Mouse (Mus musculus) kidney, adult 11 months (tissue): ENCODE results near the gene Sipa1l3.

ENCODE experiments used
- DNase-seq: peaks from one replicate; pipeline ENCODE4 v3.0.0; 2022

Gene Sipa1l3

GRCm38 (mm10) chr7:29367166-29368003, 151.1 kb downstream of the Sipa1l3 start:
- no peak for DNase-seq

GRCm38 (mm10) chr7:29364052-29364451, 154.4 kb downstream of the Sipa1l3 start:
- no peak for DNase-seq

DNA sequence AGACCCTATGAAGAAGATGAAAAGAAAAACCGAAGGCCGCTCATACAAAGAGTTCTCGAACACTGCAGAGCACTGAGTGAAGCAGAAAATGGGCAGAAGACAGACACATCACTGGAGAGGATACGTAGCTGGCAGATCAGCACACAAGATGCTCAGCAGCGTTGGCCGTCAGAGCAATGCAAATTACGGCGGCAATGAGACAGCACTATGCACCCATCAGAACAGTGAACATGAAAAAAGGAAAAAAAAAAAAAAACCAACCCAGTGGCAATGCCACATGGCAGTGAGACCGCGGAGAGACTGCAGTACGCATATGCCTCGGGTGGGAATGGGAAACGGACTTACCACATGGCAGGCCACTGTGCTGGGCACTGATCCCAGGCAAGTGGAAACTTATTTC, 156.9 kb downstream of the Sipa1l3 start:
- DNase-seq = no peak

- no peak for DNase-seq
Measured at GRCm38 (mm10) chr7:29355406-29355805, 163.0 kb downstream of the Sipa1l3 start.

DNA sequence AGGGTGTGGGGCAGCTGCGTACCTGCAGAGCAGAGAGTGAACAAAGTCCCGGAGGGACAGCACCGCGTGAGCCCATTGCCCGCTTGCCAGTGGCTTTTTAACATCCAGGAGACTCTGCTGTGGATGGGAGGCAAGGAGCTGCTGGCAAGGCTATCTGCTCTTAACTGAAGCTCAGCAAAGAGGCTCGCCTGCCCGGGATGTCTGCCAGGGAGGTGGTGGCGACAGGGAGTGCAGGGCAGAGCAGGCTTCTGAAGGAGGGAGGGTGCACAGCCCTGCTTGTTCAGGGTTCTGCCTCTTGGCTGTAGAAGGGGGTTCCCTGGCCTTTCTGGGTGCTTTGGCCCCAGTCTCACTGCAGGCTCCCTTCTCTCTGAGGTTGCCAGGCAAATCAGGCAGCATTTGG, 164.3 kb downstream of the Sipa1l3 start:
- no peak for DNase-seq

DNA sequence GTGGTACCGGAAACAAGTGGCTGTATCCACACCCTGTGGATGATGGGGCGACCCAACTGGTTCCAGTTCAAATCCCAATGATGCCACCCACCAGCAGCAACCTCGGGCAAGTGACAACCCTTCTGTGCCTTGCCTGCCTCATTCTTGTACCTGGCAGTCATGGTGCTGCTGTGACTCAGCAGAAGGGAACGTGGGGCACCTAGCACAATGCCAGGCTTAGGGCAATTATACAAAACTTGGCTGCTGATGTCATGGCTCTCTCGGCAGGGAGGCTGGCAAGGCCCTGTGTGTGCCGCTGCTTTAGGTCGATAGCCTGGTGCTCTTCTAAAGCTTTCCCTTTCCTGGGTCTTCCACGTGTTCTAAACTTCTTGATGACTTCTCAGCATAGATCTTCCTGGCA, 166.2 kb downstream of the Sipa1l3 start:
- DNase-seq = no peak

DNA sequence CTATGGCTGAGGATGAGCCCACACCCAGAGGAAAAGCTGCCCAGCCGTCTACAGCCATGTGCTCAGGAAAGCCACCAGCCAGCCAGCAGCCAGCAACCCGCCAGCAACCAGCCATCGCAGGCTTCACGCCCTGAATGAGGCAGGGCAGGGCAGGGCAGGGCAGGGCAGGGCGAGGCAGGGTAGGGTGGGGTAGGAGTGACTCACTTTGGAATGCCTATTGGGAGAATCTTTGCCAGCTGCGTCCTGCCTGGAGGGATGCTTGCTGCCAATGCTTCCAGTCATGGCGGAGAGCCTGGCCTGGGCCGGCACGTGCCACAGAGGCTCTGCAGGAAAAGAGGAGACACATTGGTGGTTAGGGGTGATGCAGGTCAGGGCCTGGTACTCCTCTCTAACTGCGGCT, 168.0 kb downstream of the Sipa1l3 start:
- DNase-seq = no peak

DNA sequence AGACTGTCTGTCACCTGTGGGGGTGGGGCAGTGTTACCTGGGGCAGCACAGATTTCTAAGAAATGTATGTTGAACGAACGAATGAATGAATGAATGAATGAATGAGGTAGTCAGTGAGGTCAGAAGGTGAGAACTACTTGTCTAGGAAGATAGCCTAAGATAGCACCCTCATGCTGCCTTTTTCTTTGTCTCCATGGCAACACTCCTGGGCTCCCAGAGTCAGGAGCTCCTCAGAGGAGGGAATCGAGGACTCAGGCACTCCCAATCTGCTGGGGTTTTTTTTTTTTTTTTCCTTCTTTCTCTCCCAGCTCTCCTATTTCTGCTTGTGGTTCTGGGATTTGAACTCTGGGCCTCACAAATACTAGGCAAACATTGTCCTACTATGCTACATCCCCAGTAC, 172.2 kb downstream of the Sipa1l3 start:
- no peak for DNase-seq

DNA sequence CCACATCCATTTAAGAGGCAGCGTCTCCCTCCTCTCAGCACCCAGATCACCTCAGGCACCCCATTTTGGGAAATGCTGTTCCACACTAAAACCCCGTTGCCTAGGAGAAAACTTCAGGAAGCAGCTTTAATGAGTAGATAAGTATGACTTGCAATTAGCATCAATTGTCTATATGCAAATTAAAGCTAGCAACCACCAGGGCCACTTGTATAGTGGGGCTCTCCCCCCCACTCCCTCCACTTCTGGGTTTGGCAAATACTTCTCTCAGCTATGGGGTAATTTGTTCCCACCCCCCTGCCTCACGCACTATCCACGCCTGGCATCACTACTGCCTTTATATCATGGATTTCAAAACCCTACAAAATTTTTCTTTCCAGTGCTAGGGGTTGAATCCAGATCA, 172.9 kb downstream of the Sipa1l3 start:
- DNase-seq = no peak

DNA sequence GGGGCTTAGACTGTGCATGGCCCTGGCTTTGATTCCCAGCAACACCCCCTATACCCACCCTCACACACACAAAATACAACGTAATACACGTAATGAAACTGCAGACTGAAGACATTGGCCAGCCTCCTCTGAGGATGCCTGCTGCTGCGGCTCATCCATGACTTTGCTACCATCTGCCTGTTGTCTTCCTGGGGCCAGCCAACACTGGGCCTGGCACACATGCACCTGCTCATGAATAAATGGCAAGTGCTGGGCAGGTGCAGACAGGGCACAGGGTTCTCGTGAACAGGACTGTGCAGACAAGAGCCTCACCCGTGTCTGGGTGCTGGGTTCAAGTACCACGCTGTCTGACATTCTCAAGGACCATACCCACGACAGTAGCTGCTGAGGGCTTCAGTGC, 174.7 kb downstream of the Sipa1l3 start:
- DNase-seq = no peak

DNA sequence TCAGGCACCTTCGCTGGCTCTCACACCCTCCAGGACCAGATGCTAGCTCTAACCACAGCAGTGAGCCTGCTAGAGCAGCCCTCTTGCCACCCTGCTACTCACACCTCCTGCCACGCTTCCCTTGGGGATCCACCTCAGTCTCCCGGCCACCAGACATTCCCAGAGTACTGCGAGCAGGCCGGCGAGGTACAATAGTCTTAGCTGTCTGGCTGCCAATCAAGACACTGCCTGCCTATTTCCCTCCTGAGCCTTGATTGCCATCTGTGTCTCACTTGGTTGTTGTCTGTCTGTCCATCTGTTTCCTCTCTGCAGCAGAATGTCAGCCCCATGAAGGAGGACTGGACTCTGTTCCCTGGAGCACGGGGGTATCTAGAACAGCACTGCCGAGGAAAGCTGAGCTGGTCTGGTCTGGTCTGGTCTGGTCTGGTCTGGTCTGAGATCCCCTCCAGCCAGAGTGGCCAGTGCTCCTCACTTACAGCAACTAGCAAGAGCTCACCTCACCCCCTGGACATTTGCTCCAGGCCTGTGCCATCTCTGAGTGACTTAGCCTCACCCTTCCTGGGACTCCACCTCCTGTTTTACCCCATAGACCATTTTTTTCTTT, 175.8 kb downstream of the Sipa1l3 start:
- peak; percentile 20 for DNase-seq

GRCm38 (mm10) chr7:29341722-29342121, 176.7 kb downstream of the Sipa1l3 start:
- no peak for DNase-seq

GRCm38 (mm10) chr7:29340838-29341237, 177.6 kb downstream of the Sipa1l3 start:
- no peak for DNase-seq

DNA sequence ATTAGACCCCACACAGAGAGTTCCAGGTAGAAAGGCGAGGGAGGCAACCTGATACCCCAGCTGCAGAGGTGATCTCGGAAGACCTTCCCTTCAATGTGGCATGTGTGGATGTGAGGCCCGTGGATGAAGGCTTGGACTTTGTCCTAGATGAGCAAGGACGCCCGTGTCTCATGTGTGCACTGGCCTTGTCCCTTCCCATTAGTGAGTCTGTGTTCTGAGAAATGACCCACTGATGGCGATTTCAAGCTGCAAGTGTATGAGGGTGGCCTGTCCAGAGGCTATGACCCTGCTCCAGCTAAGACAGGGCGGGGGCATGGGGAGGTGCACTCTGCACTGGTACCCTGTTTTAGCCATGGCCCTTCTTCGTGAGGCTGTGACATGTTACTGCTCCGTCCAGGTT, 178.2 kb downstream of the Sipa1l3 start:
- DNase-seq = no peak

DNA sequence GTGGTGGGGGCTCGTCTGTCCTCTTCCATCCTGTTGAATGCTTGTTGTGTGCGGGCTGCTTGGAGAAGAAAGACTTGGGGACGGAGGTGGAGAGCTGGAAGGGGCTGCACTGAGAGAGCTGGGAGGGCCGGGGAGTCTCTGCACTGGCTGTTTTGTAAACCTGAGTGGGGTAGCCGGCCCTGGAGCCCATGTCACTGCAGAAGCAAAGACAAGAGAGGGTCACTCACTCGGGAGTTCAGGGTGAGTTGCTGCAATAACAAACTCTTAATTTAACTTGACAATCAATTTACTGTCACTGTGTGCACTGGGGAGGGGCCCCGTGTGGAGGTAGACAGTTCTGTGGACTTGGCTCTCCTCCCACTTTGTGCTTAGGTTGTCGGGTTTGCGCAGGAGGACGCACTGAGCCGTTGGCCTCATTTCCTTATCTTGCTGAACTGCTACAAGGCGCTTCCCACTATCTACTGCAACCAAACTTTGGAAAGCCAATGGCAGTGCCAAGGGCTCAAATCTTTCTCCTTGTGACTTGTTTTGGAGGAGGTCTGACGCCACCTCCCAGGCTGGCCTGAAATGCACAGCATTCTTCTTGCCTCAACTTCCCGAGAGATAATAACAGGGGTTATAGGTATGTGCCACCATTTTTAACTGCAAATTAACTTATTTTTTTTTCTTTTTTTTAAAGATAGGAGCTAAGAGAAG, 179.3 kb downstream of the Sipa1l3 start:
- no peak for DNase-seq

DNA sequence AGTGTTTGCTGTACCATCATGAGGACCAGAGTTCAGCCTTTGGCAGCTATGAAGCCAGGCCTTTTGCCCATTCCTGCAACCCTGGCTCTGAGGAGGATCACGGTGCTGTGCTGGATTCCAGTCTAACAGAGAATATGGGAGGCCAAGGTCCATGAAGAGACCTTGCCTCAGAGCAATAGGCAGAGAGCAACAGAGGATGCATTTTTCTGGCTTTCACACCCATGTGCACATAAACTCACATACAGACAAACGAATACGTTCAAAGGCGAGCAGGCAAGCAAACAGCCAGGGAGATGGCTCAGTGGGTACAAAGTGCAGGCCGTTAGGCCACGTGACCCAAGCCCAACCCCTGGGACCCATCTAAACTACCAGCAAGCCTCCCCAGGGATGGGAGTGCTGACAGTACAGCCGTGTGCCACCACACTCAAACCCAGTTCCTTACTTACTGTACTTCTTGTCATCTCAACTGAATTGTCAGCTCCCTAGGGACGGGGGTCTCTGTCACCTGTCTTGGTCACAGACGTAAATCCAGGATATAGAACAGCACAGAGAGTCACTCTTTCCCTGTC, 180.0 kb downstream of the Sipa1l3 start:
- peak; percentile 51 for DNase-seq

DNA sequence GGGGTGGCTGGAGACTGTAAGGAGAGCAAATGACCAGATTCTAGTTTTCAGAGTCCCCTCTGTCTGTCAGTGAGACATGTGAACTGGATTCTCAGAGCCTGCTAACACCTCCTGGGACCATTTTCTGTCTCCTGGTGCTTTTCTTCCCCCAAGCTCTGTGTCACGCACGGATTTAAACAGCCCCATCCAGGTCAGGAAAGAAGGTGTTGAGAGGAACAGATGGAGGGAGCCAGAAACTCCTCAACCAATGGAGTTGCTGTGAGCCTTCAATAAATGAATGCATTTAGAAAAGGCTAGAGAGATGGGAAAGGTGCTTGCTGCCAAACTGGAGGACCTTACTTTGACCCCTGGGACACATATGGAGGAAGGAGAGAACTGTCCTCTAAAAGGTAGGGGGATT, 180.7 kb downstream of the Sipa1l3 start:
- DNase-seq = no peak

- DNase-seq = no peak
Measured at GRCm38 (mm10) chr7:29336795-29337319, 181.6 kb downstream of the Sipa1l3 start.

- no peak for DNase-seq
Measured at GRCm38 (mm10) chr7:29335841-29336671, 182.4 kb downstream of the Sipa1l3 start.

- no peak for DNase-seq
Measured at GRCm38 (mm10) chr7:29335276-29335675, 183.2 kb downstream of the Sipa1l3 start.

GRCm38 (mm10) chr7:29334156-29334555, 184.3 kb downstream of the Sipa1l3 start:
- no peak for DNase-seq

- DNase-seq = no peak
Measured at GRCm38 (mm10) chr7:29328984-29329383, 189.5 kb downstream of the Sipa1l3 start.
